Mouse (Mus musculus): ENCODE data around the gene Cdk14. TPM values are rescaled to one million over a fixed set of nuclear protein-coding genes. Genes with fewer than 3 reads are reported as not detected.

Gene Cdk14
- polyA plus RNA-seq, 1 experiment, result 11.2 TPM

DNA sequence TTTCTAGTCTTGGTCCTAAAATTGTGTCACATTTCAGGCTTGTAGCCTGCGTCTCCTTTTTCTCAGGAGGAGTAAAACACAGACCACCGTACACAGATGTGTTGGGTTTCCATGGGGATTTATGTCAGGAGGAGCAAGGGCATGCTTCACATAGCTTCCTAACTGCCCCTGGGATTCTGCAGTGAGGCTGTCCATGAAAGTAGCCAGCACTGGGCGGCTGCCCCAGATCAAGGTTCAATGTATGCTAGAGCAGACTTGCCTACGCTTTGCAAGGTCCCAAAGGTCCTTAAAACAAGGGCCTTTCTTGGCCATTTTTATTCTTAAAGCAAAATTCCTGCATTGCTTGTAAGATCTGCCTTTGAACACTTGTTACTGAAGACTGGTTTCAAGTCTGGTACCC is 614.9 kb downstream of the Cdk14 start:
- no peak for TF ChIP-seq MAX (IDR thresholded peaks at IDR 0.05; ENCODE audit: low read depth)
- TF ChIP-seq MYOG (IDR thresholded peaks at IDR 0.05; ENCODE audit: control insufficient read depth in 1 of 3, insufficient read depth in 1 of 3, insufficient read length in 2 of 3, low read depth in 2 of 3), result no peak
- no peak for TF ChIP-seq MYOD1 (IDR thresholded peaks at IDR 0.05; ENCODE audit: control insufficient read depth in 1 of 3, insufficient read length in 2 of 3, low read depth in 2 of 3)
- no peak for TF ChIP-seq SRF (IDR thresholded peaks at IDR 0.05; ENCODE audit: control insufficient read depth, insufficient read length, low read depth)
- TF ChIP-seq REST (IDR thresholded peaks at IDR 0.05; ENCODE audit: insufficient read depth, insufficient read length), result no peak
- TF ChIP-seq POLR2AphosphoS2 (IDR thresholded peaks at IDR 0.05; ENCODE audit: insufficient read length, low read depth), result no peak
- TF ChIP-seq TCF12 (IDR thresholded peaks at IDR 0.05; ENCODE audit: insufficient read depth, poor library complexity, severe bottlenecking), result no peak
- no peak for TF ChIP-seq USF1 (IDR thresholded peaks at IDR 0.05; ENCODE audit: low read depth)
- TF ChIP-seq CEBPB (IDR thresholded peaks at IDR 0.05; ENCODE audit: insufficient read depth, poor library complexity, severe bottlenecking), result no peak
- no peak for TF ChIP-seq TCF3 (IDR thresholded peaks at IDR 0.05; ENCODE audit: insufficient read length, low read depth)
- no peak for TF ChIP-seq POLR2A (IDR thresholded peaks at IDR 0.05; ENCODE audit: insufficient read length, low read depth)
- TF ChIP-seq E2F4 (IDR thresholded peaks at IDR 0.05; ENCODE audit: insufficient read depth), result no peak

DNA sequence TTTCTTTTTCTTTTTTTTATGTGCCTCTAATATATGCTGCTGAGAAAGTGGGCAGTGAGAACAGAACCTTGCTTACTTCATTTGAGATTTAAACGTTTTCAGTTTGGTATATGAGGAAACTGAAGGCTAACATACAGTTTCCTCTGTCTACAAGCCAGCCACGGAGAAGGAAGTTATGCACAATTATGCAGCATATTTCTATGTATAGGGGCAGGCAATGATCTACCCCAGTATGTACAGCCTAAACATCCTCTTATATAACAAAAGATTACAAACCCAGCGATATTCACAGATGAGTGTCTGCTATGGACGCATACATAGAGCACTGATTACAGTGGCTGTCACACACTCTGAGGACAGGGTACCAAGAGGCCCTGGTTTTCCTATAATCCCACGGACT is 616.4 kb downstream of the Cdk14 start:
- Histone ChIP-seq H3K4me2 (ENCODE audit: low read depth) (no peak overlapping the region), H3K27me3 (ENCODE audit: control insufficient read depth, insufficient read depth, insufficient read length) (no peaks in the 10 kb centered on the region), H3ac (ENCODE audit: control insufficient read depth, insufficient read length) (no peak overlapping the region), H3K4me3 (no peak overlapping the region), H3K36me3 (ENCODE audit: control insufficient read depth, insufficient read depth) (no peaks in the 10 kb centered on the region), H3K79me2 (ENCODE audit: control insufficient read depth, insufficient read depth) (no peaks in the 10 kb centered on the region)
- no peak for TF ChIP-seq SRF (IDR thresholded peaks at IDR 0.05; ENCODE audit: control insufficient read depth, insufficient read length, low read depth)
- TF ChIP-seq POLR2AphosphoS2 (IDR thresholded peaks at IDR 0.05; ENCODE audit: insufficient read length, low read depth), result no peak
- no peak for TF ChIP-seq REST (IDR thresholded peaks at IDR 0.05; ENCODE audit: insufficient read depth, insufficient read length)
- no peak for TF ChIP-seq CEBPB (IDR thresholded peaks at IDR 0.05; ENCODE audit: insufficient read depth, poor library complexity, severe bottlenecking)

More for the DNA sequence above, 614.9 kb downstream of the Cdk14 start:
- Histone ChIP-seq H3K4me2 (ENCODE audit: low read depth) (no peak overlapping the region), H3K36me3 (ENCODE audit: control insufficient read depth, insufficient read depth) (no peaks in the 10 kb centered on the region), H3K79me2 (ENCODE audit: control insufficient read depth, insufficient read depth) (no peaks in the 10 kb centered on the region), H3K27me3 (ENCODE audit: control insufficient read depth, insufficient read depth, insufficient read length) (no peaks in the 10 kb centered on the region), H3ac (ENCODE audit: control insufficient read depth, insufficient read length) (no peak overlapping the region), H3K4me3 (no peak overlapping the region)

DNA sequence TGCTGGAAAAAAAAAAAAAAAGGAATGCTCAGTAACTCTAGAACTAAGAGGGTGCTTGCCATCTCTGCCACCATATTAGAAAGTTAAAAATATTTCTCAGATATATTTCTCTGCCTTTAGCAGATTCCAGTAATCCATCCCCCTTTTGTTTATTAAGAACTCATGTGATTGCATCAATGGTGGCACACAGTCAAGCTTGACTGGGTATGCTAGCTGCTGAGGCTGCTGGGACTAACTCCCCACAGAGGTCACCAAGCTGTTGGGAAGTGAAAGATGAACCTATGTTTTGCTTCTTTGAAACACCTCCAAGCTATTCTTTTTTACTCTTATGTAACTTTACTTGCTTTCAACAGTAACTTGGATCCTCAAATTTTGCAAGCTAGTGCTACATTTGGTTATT is 618.1 kb downstream of the Cdk14 start:
- H3K27me3 ChIP-seq (ENCODE audit: control insufficient read depth, insufficient read depth, insufficient read length), result no peaks in the 10 kb centered on the region
- H3K79me2 ChIP-seq (ENCODE audit: control insufficient read depth, insufficient read depth), result no peaks in the 10 kb centered on the region
- TF ChIP-seq MAX (IDR thresholded peaks at IDR 0.05; ENCODE audit: low read depth) (no peak), POLR2A (IDR thresholded peaks at IDR 0.05; ENCODE audit: insufficient read length, low read depth) (no peak), USF1 (IDR thresholded peaks at IDR 0.05; ENCODE audit: low read depth) (no peak), E2F4 (IDR thresholded peaks at IDR 0.05; ENCODE audit: insufficient read depth) (no peak), POLR2AphosphoS2 (IDR thresholded peaks at IDR 0.05; ENCODE audit: insufficient read length, low read depth) (no peak), MYOG (IDR thresholded peaks at IDR 0.05; ENCODE audit: control insufficient read depth in 1 of 3, insufficient read depth in 1 of 3, insufficient read length in 2 of 3, low read depth in 2 of 3) (no peak)
- no peak overlapping the region for H3ac ChIP-seq (ENCODE audit: control insufficient read depth, insufficient read length)
- H3K4me2 ChIP-seq (ENCODE audit: low read depth), result no peak overlapping the region
- H3K36me3 ChIP-seq (ENCODE audit: control insufficient read depth, insufficient read depth), result no peaks in the 10 kb centered on the region
- H3K4me3 ChIP-seq, result no peak overlapping the region

DNA sequence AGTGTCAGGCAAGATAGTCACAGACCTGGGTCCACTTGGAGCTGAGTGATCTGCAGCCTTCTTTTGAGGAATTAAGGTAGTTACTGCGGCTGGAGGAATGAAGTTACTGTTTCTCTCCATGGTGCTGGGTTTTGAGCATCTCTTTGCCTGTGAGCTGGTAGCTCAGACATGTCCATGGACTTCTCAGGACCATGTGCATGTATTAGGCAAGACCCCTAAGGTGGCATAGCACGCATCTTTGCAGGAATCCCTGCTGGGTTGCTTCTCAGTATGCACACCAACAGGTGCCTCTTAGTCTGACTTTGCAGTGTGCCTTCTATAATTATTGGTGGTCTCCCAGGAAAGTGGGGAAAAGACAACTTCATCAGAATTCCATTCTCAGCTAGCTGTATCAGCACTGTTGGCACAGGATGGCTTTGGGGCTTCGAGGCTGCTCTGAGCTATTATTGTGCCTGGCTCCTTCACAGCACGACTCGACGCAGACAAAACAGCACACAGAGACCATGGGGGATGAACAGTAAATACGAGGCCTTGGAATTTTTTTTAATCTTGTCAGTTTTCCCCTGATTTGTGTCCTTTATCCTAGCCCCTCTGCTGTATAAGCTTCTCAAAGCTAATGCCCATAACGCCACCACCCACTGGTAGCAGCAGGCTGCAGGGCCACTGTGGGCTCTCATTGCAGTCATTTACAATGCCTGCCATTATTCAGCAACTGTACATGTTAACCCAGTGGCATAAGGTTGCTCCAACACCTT is 618.8 kb downstream of the Cdk14 start:
- Histone ChIP-seq H3K36me3 (ENCODE audit: control insufficient read depth, insufficient read depth) (no peaks in the 10 kb centered on the region), H3K27me3 (ENCODE audit: control insufficient read depth, insufficient read depth, insufficient read length) (no peaks in the 10 kb centered on the region), H3K79me2 (ENCODE audit: control insufficient read depth, insufficient read depth) (no peaks in the 10 kb centered on the region), H3K4me3 (no peak overlapping the region), H3ac (ENCODE audit: control insufficient read depth, insufficient read length) (no peak overlapping the region), H3K4me2 (ENCODE audit: low read depth) (no peak overlapping the region)
- TF ChIP-seq MAX (IDR thresholded peaks at IDR 0.05; ENCODE audit: low read depth) (no peak), TCF12 (IDR thresholded peaks at IDR 0.05; ENCODE audit: insufficient read depth, poor library complexity, severe bottlenecking) (no peak), REST (IDR thresholded peaks at IDR 0.05; ENCODE audit: insufficient read depth, insufficient read length) (no peak), MYOD1 (IDR thresholded peaks at IDR 0.05; ENCODE audit: control insufficient read depth in 1 of 3, insufficient read length in 2 of 3, low read depth in 2 of 3) (no peak), USF1 (IDR thresholded peaks at IDR 0.05; ENCODE audit: low read depth) (no peak), POLR2AphosphoS2 (IDR thresholded peaks at IDR 0.05; ENCODE audit: insufficient read length, low read depth) (no peak), SRF (IDR thresholded peaks at IDR 0.05; ENCODE audit: control insufficient read depth, insufficient read length, low read depth) (no peak), MYOG (IDR thresholded peaks at IDR 0.05; ENCODE audit: control insufficient read depth in 1 of 3, insufficient read depth in 1 of 3, insufficient read length in 2 of 3, low read depth in 2 of 3) (no peak), E2F4 (IDR thresholded peaks at IDR 0.05; ENCODE audit: insufficient read depth) (no peak), POLR2A (IDR thresholded peaks at IDR 0.05; ENCODE audit: insufficient read length, low read depth) (no peak), TCF3 (IDR thresholded peaks at IDR 0.05; ENCODE audit: insufficient read length, low read depth) (no peak), CEBPB (IDR thresholded peaks at IDR 0.05; ENCODE audit: insufficient read depth, poor library complexity, severe bottlenecking) (no peak)

DNA sequence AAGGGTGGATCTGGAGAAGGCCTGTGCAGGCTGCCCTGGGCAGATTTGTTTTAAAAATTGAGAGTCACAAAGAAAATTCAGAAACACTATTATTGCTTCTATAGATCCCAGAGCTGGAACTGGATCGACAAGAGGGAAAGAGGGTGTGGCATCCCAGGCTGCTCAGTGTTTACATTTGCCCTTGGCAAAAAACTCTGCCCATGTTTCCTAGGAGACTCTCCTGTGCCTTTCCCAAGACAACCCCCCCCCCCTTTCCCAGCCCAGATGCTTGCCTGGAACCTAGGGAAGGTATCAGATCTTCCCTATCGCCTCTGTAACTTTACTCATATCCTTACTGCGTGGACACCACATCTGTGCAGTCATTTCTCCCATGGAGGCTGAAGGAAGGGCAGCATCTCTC is 628.9 kb downstream of the Cdk14 start:
- Histone ChIP-seq H3K79me2 (ENCODE audit: control insufficient read depth, insufficient read depth) (no peaks in the 10 kb centered on the region), H3ac (ENCODE audit: control insufficient read depth, insufficient read length) (no peak overlapping the region), H3K36me3 (ENCODE audit: control insufficient read depth, insufficient read depth) (no peaks in the 10 kb centered on the region), H3K4me2 (ENCODE audit: low read depth) (no peak overlapping the region), H3K27me3 (ENCODE audit: control insufficient read depth, insufficient read depth, insufficient read length) (no peaks in the 10 kb centered on the region), H3K4me3 (no peak overlapping the region)
- no peak for TF ChIP-seq MAX (IDR thresholded peaks at IDR 0.05; ENCODE audit: low read depth)
- no peak for TF ChIP-seq CEBPB (IDR thresholded peaks at IDR 0.05; ENCODE audit: insufficient read depth, poor library complexity, severe bottlenecking)
- TF ChIP-seq POLR2A (IDR thresholded peaks at IDR 0.05; ENCODE audit: insufficient read length, low read depth), result no peak
- TF ChIP-seq TCF3 (IDR thresholded peaks at IDR 0.05; ENCODE audit: insufficient read length, low read depth), result no peak
- TF ChIP-seq TCF12 (IDR thresholded peaks at IDR 0.05; ENCODE audit: insufficient read depth, poor library complexity, severe bottlenecking), result no peak
- no peak for TF ChIP-seq USF1 (IDR thresholded peaks at IDR 0.05; ENCODE audit: low read depth)
- TF ChIP-seq MYOG (IDR thresholded peaks at IDR 0.05; ENCODE audit: control insufficient read depth in 1 of 3, insufficient read depth in 1 of 3, insufficient read length in 2 of 3, low read depth in 2 of 3), result no peak
